Mouse (Mus musculus) T-cell, adult 2 months (primary cell): Measurements from ENCODE around the gene Nfkbil1.

Experiments
- DNase-seq: peaks from one replicate; pipeline ENCODE4 v3.0.0; 2022; ENCODE audit warnings: low spot score

Gene Nfkbil1

DNA sequence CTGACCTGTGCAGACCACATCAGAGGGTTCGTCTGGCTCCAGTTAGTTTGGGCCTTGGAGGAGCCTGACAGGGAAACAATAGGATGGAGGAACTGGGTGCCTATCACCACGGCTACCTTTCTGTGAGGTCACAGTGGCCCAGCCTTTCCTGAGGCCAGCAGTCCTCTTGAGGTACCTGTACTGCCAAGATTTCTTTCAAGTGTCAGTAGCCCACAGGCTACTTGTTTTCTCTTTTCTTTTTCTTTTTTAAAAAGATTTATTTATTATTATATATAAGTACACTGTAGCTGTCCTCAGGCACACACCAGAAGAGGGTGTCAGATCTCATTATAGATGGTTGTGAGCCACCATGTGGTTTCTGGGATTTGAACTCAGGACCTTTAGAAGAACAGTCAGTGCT lies 59.6 kb downstream of the Nfkbil1 start, which contains the start of gene Aif1:
Aif1 (minus strand) TSS at position 101 of the 400 bp plus-strand sequence.
- DNase-seq, result no peak

DNA sequence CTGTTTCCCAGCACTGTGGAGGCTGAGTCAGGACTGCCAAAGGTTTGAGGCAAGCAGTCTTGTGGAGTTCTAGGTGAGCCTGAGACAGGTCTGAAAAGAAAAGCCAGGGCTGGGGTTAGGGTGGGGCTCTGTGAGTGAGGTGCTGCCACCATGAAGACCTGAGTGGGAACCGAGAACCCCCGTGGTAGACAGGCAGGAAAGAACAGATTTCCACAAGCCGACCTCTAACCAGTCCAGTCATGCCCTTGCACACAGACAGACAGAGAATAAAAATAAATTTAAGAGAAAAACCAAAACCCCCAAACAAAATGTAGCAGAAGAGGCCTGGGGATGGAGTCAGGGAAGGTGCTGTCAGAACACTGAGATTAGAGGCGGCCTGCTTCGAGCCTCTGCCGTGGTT lies 60.2 kb downstream of the Nfkbil1 start:
- no peak for DNase-seq

DNA sequence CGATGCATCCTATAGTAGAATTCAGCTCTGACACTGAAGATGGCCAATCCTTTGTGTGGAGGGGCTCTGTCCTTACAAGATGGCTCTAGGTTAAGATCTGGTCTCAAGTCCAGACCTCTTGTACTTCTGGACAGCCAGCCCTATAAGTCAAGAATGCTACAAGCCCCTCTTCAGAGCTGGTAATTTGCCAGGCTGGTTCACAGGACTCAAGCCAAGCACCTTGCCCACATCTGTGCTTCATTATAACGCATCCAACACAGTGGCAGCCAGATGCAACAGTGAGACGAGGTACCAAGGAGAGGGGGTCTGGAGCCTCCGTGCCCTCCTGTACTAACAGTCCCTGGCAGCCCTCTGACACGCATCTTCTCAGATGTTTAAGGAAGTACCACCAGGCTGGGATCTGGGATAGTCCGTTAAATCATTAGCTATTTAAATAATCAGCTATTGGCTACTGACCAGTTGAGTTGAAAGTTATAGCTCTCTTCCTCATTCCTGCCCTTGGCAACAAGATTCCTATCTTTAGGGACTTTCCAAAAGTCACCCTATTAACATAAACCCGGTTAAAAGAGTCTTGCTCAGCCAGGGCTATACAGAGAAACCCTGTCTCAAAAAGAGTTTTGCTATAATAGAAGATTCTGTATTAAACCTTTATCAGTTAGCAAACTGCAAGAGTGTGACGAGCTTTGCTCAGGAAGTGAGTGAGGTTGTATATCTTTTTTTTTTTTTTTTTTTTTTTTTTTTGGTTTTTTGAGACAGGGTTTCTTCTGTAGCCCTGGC lies 61.2 kb downstream of the Nfkbil1 start:
- no peak for DNase-seq

DNA sequence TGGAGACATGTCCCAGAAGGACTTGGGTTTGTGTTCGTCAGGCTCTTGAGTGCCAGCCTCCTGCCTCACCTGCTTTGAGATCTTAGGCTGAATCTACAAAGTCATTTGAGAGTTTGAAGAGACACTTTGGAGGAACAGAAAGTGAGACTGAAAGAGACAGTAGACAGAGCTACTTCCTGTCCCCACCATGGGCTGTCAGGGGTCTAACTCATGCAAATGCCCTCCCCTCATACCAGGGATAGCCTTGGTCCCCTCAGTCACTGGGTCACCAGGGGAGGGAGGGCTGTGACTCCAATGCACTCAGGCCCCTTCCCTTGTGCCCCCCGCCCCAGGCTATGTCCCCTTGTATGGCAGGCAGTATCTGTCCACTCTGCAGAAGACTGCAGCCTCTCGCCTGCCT lies 62.3 kb downstream of the Nfkbil1 start:
- DNase-seq, result peak; percentile 47

DNA sequence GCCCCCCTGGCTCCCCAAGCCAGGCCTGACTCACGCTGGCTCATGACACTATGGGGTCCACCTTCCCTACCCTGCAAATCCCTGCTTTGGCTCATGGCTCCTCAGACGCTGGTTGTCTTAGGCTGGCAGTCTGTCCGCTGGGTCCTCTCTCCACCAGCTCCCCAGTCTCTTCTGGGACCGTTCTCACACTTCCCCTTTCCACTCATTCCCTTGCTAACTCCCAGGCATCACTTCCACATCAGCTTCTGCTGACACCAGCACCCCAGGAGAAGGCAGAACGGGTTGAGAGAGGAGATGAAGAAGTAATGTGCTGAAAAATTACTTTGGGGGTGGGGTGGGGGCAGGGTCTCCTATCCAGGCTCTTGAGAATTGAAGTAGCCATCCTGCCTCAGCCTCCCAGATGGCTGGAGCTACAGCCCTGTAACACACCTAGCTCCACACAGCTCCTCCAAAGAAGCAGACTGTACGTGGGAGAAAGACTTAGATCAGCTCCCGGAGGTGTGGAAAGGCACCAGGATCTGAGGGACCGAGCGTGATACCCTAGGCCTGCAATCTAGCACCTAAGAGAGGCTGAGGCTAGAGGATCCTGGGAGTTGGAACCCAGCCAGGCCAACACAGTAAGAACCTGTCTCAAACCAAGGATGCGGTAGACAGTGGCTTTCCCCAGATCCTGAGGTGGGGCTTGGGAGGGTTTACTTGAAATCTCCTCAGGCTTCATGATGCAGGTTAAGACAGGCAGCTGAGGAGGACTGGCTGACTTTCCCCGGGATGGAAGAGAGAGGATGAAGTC lies 63.0 kb downstream of the Nfkbil1 start:
- DNase-seq, result peak; percentile 66
